Mouse (Mus musculus): ENCODE data around the gene Cacnb3.

DNA sequence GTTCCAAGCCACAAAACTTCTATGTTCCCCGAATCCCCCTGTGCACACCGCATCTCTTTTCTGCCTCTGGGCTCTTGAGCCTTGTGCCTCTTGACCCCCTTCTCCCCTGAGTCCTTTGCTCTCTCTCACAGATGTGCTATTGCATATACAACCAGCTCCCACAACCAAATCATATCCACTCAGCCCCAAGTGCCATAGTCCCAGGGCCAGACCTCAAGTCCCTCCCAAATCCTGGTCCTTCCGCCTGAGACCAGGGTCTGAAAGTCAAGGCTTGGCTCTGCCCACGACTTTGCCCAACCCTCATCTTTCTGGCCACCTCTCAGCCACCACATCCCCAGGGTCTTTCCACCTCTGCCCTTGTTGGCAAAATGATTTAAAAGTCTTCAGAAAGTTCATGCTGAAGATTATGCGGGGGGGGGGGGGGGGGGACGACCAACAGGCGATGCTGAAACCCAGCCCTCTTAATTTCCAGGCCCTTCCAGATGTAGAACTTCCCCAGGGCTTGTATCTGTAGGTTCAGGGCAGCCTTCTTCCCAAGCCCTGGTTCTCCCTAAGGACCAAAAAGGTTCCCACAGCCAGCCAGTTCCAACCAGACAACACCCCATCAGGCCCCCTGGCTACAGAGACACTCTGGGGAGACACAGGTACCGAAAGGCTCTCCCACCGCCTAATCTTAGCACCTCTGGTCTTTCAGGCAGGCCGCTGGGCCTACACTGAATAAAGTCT, 22.4 kb upstream of the Cacnb3 start:
- no peak for TF ChIP-seq CTCF (IDR thresholded peaks at IDR 0.05; ENCODE audit: borderline replicate concordance, control insufficient read depth, extremely low read depth, insufficient read depth, low read length, poor library complexity)
- no peak for TF ChIP-seq POLR2A (IDR thresholded peaks at IDR 0.05; ENCODE audit: control insufficient read depth, extremely low read depth, insufficient read depth, low read length, poor library complexity)

All from thymus, adult 2 months (tissue).